12 mouse cellular contexts compared by ENCODE assay signal in genomic region chr2:71031973-71032794, GRCm38 (mm10). TPM values are rescaled to one million over a fixed set of nuclear protein-coding genes. Genes with fewer than 3 reads are reported as not detected.
DNase-seq lines count a peak whose midpoint lies in the region; ATAC-seq and TF ChIP-seq lines count a peak whose summit lies in the region.
"Had no signal": no experiment of that assay in that cellular context is flagged by ENCODE, and none has a peak within 500 bp of the region (broad histone marks: within the 10 kb centered on the region; RNA-seq: fewer than 3 reads in every experiment).

No protein-coding gene starts in this region.

- no peak for ATAC-seq in hindbrain, embryonic 14.5 days (ENCODE audit: low FRiP score)
- ATAC-seq in hindbrain, postnatal 0 days: no peak
- 0 out of 2 replicates have a peak, but pooled peaks have one; percentile 13 for ATAC-seq in erythroid progenitor cell, adult 5-6 weeks (replicated peaks; ENCODE audit: low FRiP score, poor library complexity, severe bottlenecking)
- ATAC-seq in midbrain, embryonic 14.5 days (ENCODE audit: low FRiP score, low TSS enrichment): peak; percentile 46; the same call in 1 of the 2 replicates
- ATAC-seq in stomach, postnatal 0 days (ENCODE audit: low FRiP score, low TSS enrichment): no peak
- ATAC-seq: intestine, embryonic 16.5 days had no signal

- no peak overlapping the region for H3K4me3 ChIP-seq in hindbrain, embryonic 14.5 days (replicated peaks; ENCODE audit: low read length)
- H3K4me3 ChIP-seq in hindbrain, postnatal 0 days (ENCODE audit: low read length): no peak overlapping the region
- no peak overlapping the region for H3K4me3 ChIP-seq in midbrain, embryonic 14.5 days (replicated peaks; ENCODE audit: low read depth, low read length)
- H3K4me3 ChIP-seq in stomach, postnatal 0 days (ENCODE audit: low read depth, low read length): no peak overlapping the region

- H3K9ac ChIP-seq in hindbrain, embryonic 14.5 days: 0 out of 2 replicates have a peak overlapping the region, but pooled peaks have one; percentile 8
- no peak overlapping the region for H3K9ac ChIP-seq in hindbrain, postnatal 0 days (replicated peaks; ENCODE audit: low read length)
- no peak overlapping the region for H3K9ac ChIP-seq in midbrain, embryonic 14.5 days (replicated peaks; ENCODE audit: low read length)
- no peak overlapping the region for H3K9ac ChIP-seq in stomach, postnatal 0 days (ENCODE audit: low read length)

- no peak for TF ChIP-seq EP300 in stomach, postnatal 0 days (optimal IDR thresholded peaks at IDR 0.05)

- 63% methylated on average over 18 of the region's 18 CpGs for WGBS in hindbrain, embryonic 14.5 days
- 63% methylated on average over 18 of the region's 18 CpGs for WGBS in hindbrain, postnatal 0 days
- 53% methylated on average over 18 of the region's 18 CpGs for WGBS in midbrain, embryonic 14.5 days
- WGBS in stomach, postnatal 0 days: 69% methylated on average over 18 of the region's 18 CpGs

- no peaks in the 10 kb centered on the region for H3K36me3 ChIP-seq in hindbrain, embryonic 14.5 days (replicated peaks; ENCODE audit: control insufficient read depth, insufficient read depth)
- no peaks in the 10 kb centered on the region for H3K36me3 ChIP-seq in hindbrain, postnatal 0 days (ENCODE audit: insufficient read depth, low read length)
- no peaks in the 10 kb centered on the region for H3K36me3 ChIP-seq in midbrain, embryonic 14.5 days (ENCODE audit: control insufficient read depth, insufficient read depth, low read length)
- no peaks in the 10 kb centered on the region for H3K36me3 ChIP-seq in stomach, postnatal 0 days (ENCODE audit: control insufficient read depth, insufficient read depth, low read length)

- peak overlapping the region; percentile 47 for H3K27ac ChIP-seq in hindbrain, embryonic 14.5 days
- H3K27ac ChIP-seq in hindbrain, postnatal 0 days: no peak overlapping the region
- peak overlapping the region; percentile 10; the same call in 1 of the 2 replicates for H3K27ac ChIP-seq in midbrain, embryonic 14.5 days (replicated peaks; ENCODE audit: low read depth, low read length)
- no peak overlapping the region for H3K27ac ChIP-seq in stomach, postnatal 0 days (replicated peaks)
- H3K27ac ChIP-seq: macrophage had no signal

- H3K4me2 ChIP-seq in hindbrain, embryonic 14.5 days (replicated peaks): peak overlapping the region; percentile 15; the same call in 1 of the 2 replicates
- H3K4me2 ChIP-seq in hindbrain, postnatal 0 days (ENCODE audit: low read depth, low read length): no peak overlapping the region
- 0 out of 2 replicates have a peak overlapping the region, but pooled peaks have one; percentile 18 for H3K4me2 ChIP-seq in midbrain, embryonic 14.5 days (ENCODE audit: low read length)
- H3K4me2 ChIP-seq in stomach, postnatal 0 days (replicated peaks; ENCODE audit: low read depth): no peak overlapping the region

- H3K4me1 ChIP-seq in hindbrain, embryonic 14.5 days (replicated peaks; ENCODE audit: control insufficient read depth, insufficient read depth, low read length): peaks cover 18% of the 10 kb centered on the region
- no peaks in the 10 kb centered on the region for H3K4me1 ChIP-seq in hindbrain, postnatal 0 days (ENCODE audit: insufficient read depth, low read length)
- peaks cover 17% of the 10 kb centered on the region for H3K4me1 ChIP-seq in midbrain, embryonic 14.5 days (ENCODE audit: control insufficient read depth, insufficient read depth, low read length)
- H3K4me1 ChIP-seq in stomach, postnatal 0 days (replicated peaks; ENCODE audit: control insufficient read depth, insufficient read depth): no peaks in the 10 kb centered on the region

- no peaks in the 10 kb centered on the region for H3K27me3 ChIP-seq in hindbrain, embryonic 14.5 days (ENCODE audit: control insufficient read depth, insufficient read depth, low read length)
- no peaks in the 10 kb centered on the region for H3K27me3 ChIP-seq in hindbrain, postnatal 0 days (ENCODE audit: insufficient read depth, low read length)
- no peaks in the 10 kb centered on the region for H3K27me3 ChIP-seq in midbrain, embryonic 14.5 days (ENCODE audit: control insufficient read depth, insufficient read depth, low read length)
- no peaks in the 10 kb centered on the region for H3K27me3 ChIP-seq in stomach, postnatal 0 days (ENCODE audit: control insufficient read depth, insufficient read depth, low read length)

- TF ChIP-seq CTCF in hindbrain, postnatal 0 days (IDR thresholded peaks at IDR 0.05; ENCODE audit: low read depth): no peak
- TF ChIP-seq CTCF in stomach, postnatal 0 days (IDR thresholded peaks at IDR 0.05; ENCODE audit: low read depth): no peak

- no peaks in the 10 kb centered on the region for H3K9me3 ChIP-seq in hindbrain, embryonic 14.5 days (ENCODE audit: control insufficient read depth, low read length)
- no peaks in the 10 kb centered on the region for H3K9me3 ChIP-seq in hindbrain, postnatal 0 days (ENCODE audit: low read length)
- no peaks in the 10 kb centered on the region for H3K9me3 ChIP-seq in midbrain, embryonic 14.5 days (ENCODE audit: control insufficient read depth, low read length)
- no peaks in the 10 kb centered on the region for H3K9me3 ChIP-seq in stomach, postnatal 0 days (ENCODE audit: control insufficient read depth, low read length)

- DNase-seq in hindbrain, embryonic 14.5 days (ENCODE audit: low spot score): no peak
- DNase-seq in hindbrain, postnatal 0 days (ENCODE audit: low spot score): no peak
- DNase-seq in A20 (ENCODE audit: low read depth, low spot score): peak; percentile 86
- peak; percentile 41 for DNase-seq in midbrain, embryonic 14.5 days
- DNase-seq in stomach, postnatal 0 days (ENCODE audit: low spot score): no peak
- DNase-seq in left cerebral cortex, postnatal 14 days (ENCODE audit: low spot score in 2 of 2): no peak
- no peak for DNase-seq in cerebellum, postnatal 14 days
- DNase-seq: adrenal gland, postnatal 36 days; gastrocnemius, postnatal 10 days had no signal

- intact Hi-C loops in left cerebral cortex, postnatal 14 days (cut with DNase I): no loop called here

RNA-seq across cellular contexts. Expression of gene Dcaf17, which starts 22.9 kb away (rescaled TPM):
- 27.5 and 27.9 TPM in 2 replicates for polyA plus RNA-seq in hindbrain, embryonic 14.5 days (2014; fragmentation: Nextera tagmentation; extraction: Ambion mirVana)
- 8.5 and 12.3 TPM in 2 replicates for total RNA-seq in hindbrain, postnatal 0 days (2014; rRNA removed)
- polyA plus RNA-seq in hindbrain, postnatal 0 days (2015; fragmentation: Nextera tagmentation; extraction: Ambion mirVana): 20.5 and 21.7 TPM in 2 replicates
- total RNA-seq in erythroid progenitor cell, adult 5-6 weeks (2015; ENCODE audit: low replicate concordance): 0.84 and 3.6 TPM in 2 replicates
- 8.8 and 9.1 TPM in 2 replicates for total RNA-seq in erythroid progenitor cell, adult 5-6 weeks (2017; ENCODE audit: low replicate concordance)
- polyA plus RNA-seq in midbrain, embryonic 14.5 days (2014; fragmentation: Nextera tagmentation; extraction: Ambion mirVana): 28.7 and 33.3 TPM in 2 replicates
- polyA plus RNA-seq in stomach, postnatal 0 days (2015; fragmentation: Nextera tagmentation; extraction: Ambion mirVana): 26.6 and 28.7 TPM in 2 replicates
- 10 to 100 TPM; 11.0 to 12.1 TPM for total RNA-seq in left cerebral cortex, postnatal 14 days (2021)

RNA-seq across cellular contexts. Expression of gene Mettl8, which starts 23.2 kb away (rescaled TPM):
- polyA plus RNA-seq in hindbrain, embryonic 14.5 days (2014; fragmentation: Nextera tagmentation; extraction: Ambion mirVana): 10.9 and 13.3 TPM in 2 replicates
- 6.7 and 8.1 TPM in 2 replicates for total RNA-seq in hindbrain, postnatal 0 days (2014; rRNA removed)
- polyA plus RNA-seq in hindbrain, postnatal 0 days (2015; fragmentation: Nextera tagmentation; extraction: Ambion mirVana): 7.9 and 8.5 TPM in 2 replicates
- total RNA-seq in erythroid progenitor cell, adult 5-6 weeks (2015; ENCODE audit: low replicate concordance): 12.3 and 17.6 TPM in 2 replicates
- total RNA-seq in erythroid progenitor cell, adult 5-6 weeks (2017; ENCODE audit: low replicate concordance): 7.3 and 28.8 TPM in 2 replicates
- 9.6 and 13.8 TPM in 2 replicates for polyA plus RNA-seq in midbrain, embryonic 14.5 days (2014; fragmentation: Nextera tagmentation; extraction: Ambion mirVana)
- polyA plus RNA-seq in stomach, postnatal 0 days (2015; fragmentation: Nextera tagmentation; extraction: Ambion mirVana): 7.7 and 9.2 TPM in 2 replicates
- 10 to 100 TPM; 12.5 to 12.7 TPM for total RNA-seq in left cerebral cortex, postnatal 14 days (2021)

Comparison
In these comparisons a context has a peak if more than half of its experiments do, and no peak if none do; other contexts are left out.
1. H3K27ac ChIP-seq: peak in hindbrain, embryonic 14.5 days (single experiment) and midbrain, embryonic 14.5 days (single experiment); none in hindbrain, postnatal 0 days (single experiment) and stomach, postnatal 0 days (single experiment).
2. H3K4me2 ChIP-seq: peak in hindbrain, embryonic 14.5 days (single experiment) and midbrain, embryonic 14.5 days (single experiment); none in hindbrain, postnatal 0 days (single experiment) and stomach, postnatal 0 days (single experiment).
3. ATAC-seq: peak in erythroid progenitor cell, adult 5-6 weeks (single experiment) and midbrain, embryonic 14.5 days (single experiment); none in hindbrain, embryonic 14.5 days (single experiment), hindbrain, postnatal 0 days (single experiment) and stomach, postnatal 0 days (single experiment).
4. DNase-seq: peak in A20 (single experiment) and midbrain, embryonic 14.5 days (single experiment); none in hindbrain, embryonic 14.5 days (single experiment), hindbrain, postnatal 0 days (single experiment), stomach, postnatal 0 days (single experiment), left cerebral cortex, postnatal 14 days (0 of 2) and cerebellum, postnatal 14 days (0 of 2).